Mouse (Mus musculus): ENCODE measurements around the gene Fyn. TPM values are rescaled to one million over a fixed set of nuclear protein-coding genes. Genes with fewer than 3 reads are reported as not detected.

Fyn gene
- total and polyA plus RNA-seq, 2 experiments: 4.4 to 5.6 TPM

DNA sequence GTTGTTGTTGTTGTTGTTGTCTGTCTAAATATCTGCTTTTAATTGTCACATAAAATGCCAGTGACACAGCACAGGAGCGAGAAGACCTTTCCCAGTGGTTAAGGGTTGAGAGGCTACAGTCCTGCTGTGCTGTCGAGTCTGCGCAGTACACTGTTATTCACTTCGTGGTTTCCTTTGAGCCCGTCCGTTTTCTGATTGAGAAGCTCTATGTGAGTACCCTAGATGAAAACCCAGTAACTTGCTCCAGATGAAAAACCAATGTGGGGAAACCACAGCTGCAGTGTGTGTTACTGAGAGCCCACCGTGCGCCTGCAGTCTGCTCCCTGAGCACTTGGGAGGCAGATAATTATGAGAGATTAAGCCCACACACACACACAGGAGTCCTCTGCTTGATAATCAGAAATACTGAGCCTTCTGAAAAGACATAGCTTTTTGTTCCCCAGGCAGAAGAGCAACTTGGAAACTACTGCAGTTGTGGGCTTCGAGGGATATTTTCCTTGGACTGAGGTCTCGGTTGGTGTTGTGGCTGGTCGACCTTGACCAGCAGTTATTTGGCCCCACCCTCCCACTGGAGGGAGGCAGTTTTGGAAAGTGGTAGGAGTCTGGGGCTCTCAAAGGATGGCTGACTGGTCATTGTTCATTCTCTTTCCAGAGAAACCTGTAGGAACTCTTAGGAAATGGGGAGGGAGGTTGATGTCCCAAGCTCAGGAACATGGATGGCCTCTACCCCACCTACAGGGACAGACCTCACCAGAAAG is 154.4 kb downstream of the Fyn start:
- Histone ChIP-seq H3K27ac (replicated peaks; ENCODE audit: insufficient read depth, low read depth, low read length) (no peak overlapping the region), H3K4me3 (ENCODE audit: insufficient read depth, low read depth, low read length) (no peak overlapping the region), H3K4me1 (ENCODE audit: control insufficient read depth, insufficient read depth, low read length) (no peaks in the 10 kb centered on the region), H3K9ac (ENCODE audit: low read depth, low read length) (no peak overlapping the region), H3K79me2 (ENCODE audit: control insufficient read depth, insufficient read depth, low read length) (no peaks in the 10 kb centered on the region), H3K36me3 (ENCODE audit: control insufficient read depth, insufficient read depth, low read length) (no peaks in the 10 kb centered on the region), H3K27me3 (ENCODE audit: control insufficient read depth, insufficient read depth, low read length) (no peaks in the 10 kb centered on the region)
- DNase-seq (ENCODE audit: extremely low read depth, low read depth, low spot score): no peak
- TF ChIP-seq POLR2A (IDR thresholded peaks at IDR 0.05; ENCODE audit: extremely low read depth, insufficient read depth, low read length): no peak
- TF ChIP-seq CTCF (IDR thresholded peaks at IDR 0.05; ENCODE audit: low read depth, low read length): no peak
- WGBS: 80% methylated on average over 11 of the region's 11 CpGs

- no peak for DNase-seq (ENCODE audit: extremely low read depth, low read depth, low spot score)
- no peaks in the 10 kb centered on the region for H3K27me3 ChIP-seq (ENCODE audit: control insufficient read depth, insufficient read depth, low read length)
- WGBS: 88% methylated on average over 8 of the region's 8 CpGs
- H3K9ac ChIP-seq (ENCODE audit: low read depth, low read length): no peak overlapping the region
- no peaks in the 10 kb centered on the region for H3K4me1 ChIP-seq (ENCODE audit: control insufficient read depth, insufficient read depth, low read length)
- TF ChIP-seq POLR2A (IDR thresholded peaks at IDR 0.05; ENCODE audit: extremely low read depth, insufficient read depth, low read length) (no peak), CTCF (IDR thresholded peaks at IDR 0.05; ENCODE audit: low read depth, low read length) (no peak)
- no peak overlapping the region for H3K4me3 ChIP-seq (ENCODE audit: insufficient read depth, low read depth, low read length)
- no peaks in the 10 kb centered on the region for H3K79me2 ChIP-seq (ENCODE audit: control insufficient read depth, insufficient read depth, low read length)
- H3K36me3 ChIP-seq (ENCODE audit: control insufficient read depth, insufficient read depth, low read length): no peaks in the 10 kb centered on the region
- no peak overlapping the region for H3K27ac ChIP-seq (replicated peaks; ENCODE audit: insufficient read depth, low read depth, low read length)
Observed at GRCm38 (mm10) chr10:39524355-39524754, 155.7 kb downstream of the Fyn start.

DNA sequence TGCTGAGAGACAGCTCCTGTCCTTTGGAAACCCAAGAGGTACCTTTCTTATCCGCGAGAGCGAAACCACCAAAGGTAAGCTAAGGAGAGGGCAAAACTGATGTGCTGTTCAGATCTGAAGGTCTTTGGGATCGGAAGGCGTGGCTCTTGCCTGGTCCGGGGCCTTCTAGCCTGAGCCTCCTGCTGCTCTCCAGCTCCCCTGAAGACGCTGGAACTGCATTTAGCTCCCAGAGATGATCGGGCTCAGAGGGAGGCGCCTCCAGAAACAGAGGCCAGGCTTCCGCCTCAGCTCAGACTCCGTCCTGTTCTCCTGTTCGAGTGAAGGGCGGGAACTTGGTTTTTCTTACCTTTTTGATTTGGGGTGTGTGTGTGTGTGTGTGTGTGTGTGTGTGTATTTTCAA is 156.8 kb downstream of the Fyn start:
- WGBS: 96% methylated on average over 13 of the region's 13 CpGs
- Histone ChIP-seq H3K36me3 (ENCODE audit: control insufficient read depth, insufficient read depth, low read length) (no peaks in the 10 kb centered on the region), H3K4me3 (ENCODE audit: insufficient read depth, low read depth, low read length) (no peak overlapping the region), H3K27ac (replicated peaks; ENCODE audit: insufficient read depth, low read depth, low read length) (no peak overlapping the region), H3K79me2 (ENCODE audit: control insufficient read depth, insufficient read depth, low read length) (no peaks in the 10 kb centered on the region), H3K9ac (ENCODE audit: low read depth, low read length) (no peak overlapping the region), H3K27me3 (ENCODE audit: control insufficient read depth, insufficient read depth, low read length) (no peaks in the 10 kb centered on the region), H3K4me1 (ENCODE audit: control insufficient read depth, insufficient read depth, low read length) (no peaks in the 10 kb centered on the region)
- no peak for DNase-seq (ENCODE audit: extremely low read depth, low read depth, low spot score)
- TF ChIP-seq CTCF (IDR thresholded peaks at IDR 0.05; ENCODE audit: low read depth, low read length) (no peak), POLR2A (IDR thresholded peaks at IDR 0.05; ENCODE audit: extremely low read depth, insufficient read depth, low read length) (no peak)

GRCm38 (mm10) chr10:39527113-39527512 is 158.5 kb downstream of the Fyn start:
- no peak overlapping the region for H3K4me3 ChIP-seq (ENCODE audit: insufficient read depth, low read depth, low read length)
- H3K27me3 ChIP-seq (ENCODE audit: control insufficient read depth, insufficient read depth, low read length): no peaks in the 10 kb centered on the region
- 86% methylated on average over 4 of the region's 5 CpGs for WGBS
- TF ChIP-seq CTCF (IDR thresholded peaks at IDR 0.05; ENCODE audit: low read depth, low read length): no peak
- TF ChIP-seq POLR2A (IDR thresholded peaks at IDR 0.05; ENCODE audit: extremely low read depth, insufficient read depth, low read length): no peak
- H3K9ac ChIP-seq (ENCODE audit: low read depth, low read length): no peak overlapping the region
- no peaks in the 10 kb centered on the region for H3K79me2 ChIP-seq (ENCODE audit: control insufficient read depth, insufficient read depth, low read length)
- no peak for DNase-seq (ENCODE audit: extremely low read depth, low read depth, low spot score)
- no peaks in the 10 kb centered on the region for H3K36me3 ChIP-seq (ENCODE audit: control insufficient read depth, insufficient read depth, low read length)
- H3K27ac ChIP-seq (replicated peaks; ENCODE audit: insufficient read depth, low read depth, low read length): no peak overlapping the region
- no peaks in the 10 kb centered on the region for H3K4me1 ChIP-seq (ENCODE audit: control insufficient read depth, insufficient read depth, low read length)

DNA sequence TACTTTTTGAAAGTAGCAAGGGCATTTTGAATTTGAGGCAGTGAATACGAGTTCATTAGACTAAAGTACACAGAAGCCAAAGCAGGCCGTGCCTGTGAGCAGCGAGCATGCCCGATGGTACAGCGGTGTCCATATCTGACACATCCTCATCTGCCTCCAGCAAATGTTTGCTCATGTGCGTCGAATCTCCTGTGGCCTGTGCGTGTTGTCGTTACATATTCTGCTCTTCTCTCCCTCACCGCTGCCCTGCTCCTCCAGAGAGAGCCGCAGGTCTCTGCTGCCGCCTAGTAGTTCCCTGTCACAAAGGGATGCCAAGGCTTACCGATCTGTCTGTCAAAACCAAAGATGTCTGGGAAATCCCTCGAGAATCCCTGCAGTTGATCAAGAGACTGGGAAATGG is 160.5 kb downstream of the Fyn start:
- 88% methylated on average over 14 of the region's 14 CpGs for WGBS
- Histone ChIP-seq H3K4me1 (ENCODE audit: control insufficient read depth, insufficient read depth, low read length) (no peaks in the 10 kb centered on the region), H3K79me2 (ENCODE audit: control insufficient read depth, insufficient read depth, low read length) (no peaks in the 10 kb centered on the region), H3K27me3 (ENCODE audit: control insufficient read depth, insufficient read depth, low read length) (no peaks in the 10 kb centered on the region), H3K36me3 (ENCODE audit: control insufficient read depth, insufficient read depth, low read length) (no peaks in the 10 kb centered on the region), H3K27ac (replicated peaks; ENCODE audit: insufficient read depth, low read depth, low read length) (no peak overlapping the region), H3K4me3 (ENCODE audit: insufficient read depth, low read depth, low read length) (no peak overlapping the region), H3K9ac (ENCODE audit: low read depth, low read length) (no peak overlapping the region)
- no peak for DNase-seq (ENCODE audit: extremely low read depth, low read depth, low spot score)
- TF ChIP-seq POLR2A (IDR thresholded peaks at IDR 0.05; ENCODE audit: extremely low read depth, insufficient read depth, low read length) (no peak), CTCF (IDR thresholded peaks at IDR 0.05; ENCODE audit: low read depth, low read length) (no peak)

GRCm38 (mm10) chr10:39532008-39532740 is 163.5 kb downstream of the Fyn start:
- Histone ChIP-seq H3K4me1 (ENCODE audit: control insufficient read depth, insufficient read depth, low read length) (no peaks in the 10 kb centered on the region), H3K79me2 (ENCODE audit: control insufficient read depth, insufficient read depth, low read length) (no peaks in the 10 kb centered on the region), H3K27me3 (ENCODE audit: control insufficient read depth, insufficient read depth, low read length) (no peaks in the 10 kb centered on the region), H3K4me3 (ENCODE audit: insufficient read depth, low read depth, low read length) (0 out of 2 replicates have a peak overlapping the region, but pooled peaks have one; percentile 3), H3K9ac (ENCODE audit: low read depth, low read length) (no peak overlapping the region), H3K36me3 (ENCODE audit: control insufficient read depth, insufficient read depth, low read length) (no peaks in the 10 kb centered on the region), H3K27ac (replicated peaks; ENCODE audit: insufficient read depth, low read depth, low read length) (no peak overlapping the region)
- 77% methylated on average over 20 of the region's 20 CpGs for WGBS
- no peak for DNase-seq (ENCODE audit: extremely low read depth, low read depth, low spot score)
- TF ChIP-seq POLR2A (IDR thresholded peaks at IDR 0.05; ENCODE audit: extremely low read depth, insufficient read depth, low read length): no peak
- no peak for TF ChIP-seq CTCF (IDR thresholded peaks at IDR 0.05; ENCODE audit: low read depth, low read length)
